Mouse (Mus musculus) embryonic fibroblast, embryonic 13.5 days (primary cell): Measurements from ENCODE around the gene Gnat2. TPM values are rescaled to one million over a fixed set of nuclear protein-coding genes. Genes with fewer than 3 reads are reported as not detected.
A peak's percentile ranks its signal among the peaks of the same experiment; 100 is the strongest.

ENCODE experiments used
- H3K27ac ChIP-seq: 2 replicates; pipeline ENCODE4 v1.5.1; 2012; ENCODE audit warnings: low read length, control low read depth, inconsistent platforms; ENCODE audit not compliant: insufficient read depth
- H3K4me1 ChIP-seq: 2 replicates; pipeline ENCODE4 v1.6.1; 2011; ENCODE audit warnings: low read length; ENCODE audit not compliant: control insufficient read depth, insufficient read depth
- H3K4me3 ChIP-seq: 2 replicates; pipeline ENCODE4 v1.5.1; 2011; ENCODE audit warnings: mild to moderate bottlenecking, control low read depth, low read length; ENCODE audit not compliant: insufficient read depth
- CTCF ChIP-seq: IDR thresholded peaks from 2 replicates; pipeline ENCODE4 v1.5.1; 2011; ENCODE audit warnings: mild to moderate bottlenecking, control low read depth, low read length, moderate library complexity, borderline replicate concordance; ENCODE audit not compliant: insufficient read depth
- POLR2A ChIP-seq: IDR thresholded peaks from 2 replicates; pipeline ENCODE4 v1.6.1; 2011; ENCODE audit warnings: low read depth, mild to moderate bottlenecking, control low read depth, low read length, moderate library complexity
- polyA plus RNA-seq: library from polyadenylated mRNA; stranded (reverse); fragments of >200 nt; gene quantifications from 2 replicates; pipeline ENCODE4 v1.2.4, GENCODE M21; 2011; ENCODE audit warnings: low read depth; ENCODE audit not compliant: missing spikeins, insufficient read length

Gene Gnat2
- 1.0 and 1.1 TPM in 2 replicates for polyA plus RNA-seq

DNA sequence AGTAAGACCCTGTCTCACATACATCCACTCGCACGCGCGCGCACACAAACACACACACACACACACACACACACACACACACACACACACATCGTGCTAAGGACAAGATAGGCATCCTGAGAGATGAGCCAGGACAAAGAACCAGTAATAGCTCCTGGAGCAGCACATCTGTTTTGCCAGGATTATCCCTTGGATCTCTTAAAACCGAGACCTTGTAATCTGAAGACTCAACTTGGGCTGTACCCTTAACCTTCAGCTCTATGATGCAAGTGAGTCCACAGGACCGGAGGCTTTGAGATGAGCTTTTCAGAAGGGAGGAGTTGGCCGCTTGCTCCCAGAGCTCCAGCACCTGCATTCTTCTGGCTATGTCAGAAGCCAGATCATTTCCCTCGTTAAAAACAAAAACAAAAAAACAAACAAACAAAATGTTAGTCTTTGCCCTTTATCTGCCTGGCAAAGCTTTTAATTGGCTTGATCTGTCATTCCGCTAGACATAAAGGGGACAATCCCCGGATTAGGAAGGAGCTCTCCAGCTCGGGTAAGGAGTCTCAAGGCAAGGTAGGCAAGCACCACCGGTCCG, at the start of gene Gnat2:
Gene Gnat2 (plus strand): TSS at position 254 of the 580 bp plus-strand sequence.
- no peak within 1 kb of the TSS for H3K27ac ChIP-seq
- H3K4me1 ChIP-seq, result peaks cover 17% of the 10 kb centered on the region
- TF ChIP-seq CTCF (no peak), POLR2A (no peak)
- H3K4me3 ChIP-seq, result no peak within 1 kb of the TSS

DNA sequence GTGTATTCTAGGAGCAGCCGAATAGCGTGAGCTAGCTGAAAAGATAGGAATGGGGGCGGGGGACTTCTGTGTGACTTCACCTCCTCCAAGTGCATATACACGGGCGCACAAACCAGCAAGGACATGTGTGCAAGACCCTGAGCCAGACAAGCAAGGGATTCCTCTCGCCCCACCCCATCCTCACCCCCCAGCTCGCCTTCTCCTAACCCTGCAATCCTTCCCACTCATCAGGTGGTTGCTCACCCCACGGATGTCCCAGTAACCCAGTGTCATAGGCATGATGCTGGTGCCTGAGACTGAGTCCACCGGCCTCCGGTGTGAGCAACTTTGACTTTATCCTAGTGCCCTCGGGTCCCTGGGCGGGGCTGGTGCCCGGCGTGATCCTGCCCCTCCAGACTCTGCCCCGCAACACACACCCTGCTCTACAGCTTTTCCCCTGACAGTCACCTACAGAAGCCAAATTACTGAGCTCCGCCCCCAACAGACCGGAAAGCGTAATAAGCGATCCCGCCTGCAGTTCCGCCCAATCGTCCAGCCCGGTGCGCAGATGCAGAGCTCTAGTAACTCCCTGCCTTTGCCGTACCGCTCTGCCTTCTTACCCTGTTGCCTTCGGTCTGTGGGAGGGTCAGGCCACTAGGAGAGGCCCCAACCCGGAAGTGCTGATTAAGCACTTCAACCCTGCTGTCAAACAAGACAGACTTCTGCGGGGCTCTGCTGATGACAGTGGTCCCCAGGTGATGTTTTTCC, 48.0 kb upstream of the Gnat2 start, which contains the start of gene Gstm4:
Gene Gstm4 (minus strand): TSS at position 501 of the 747 bp plus-strand sequence.
- TF ChIP-seq CTCF (no peak), POLR2A (peak; percentile 80)
- peak within 1 kb of the TSS; percentile 46 for H3K4me3 ChIP-seq
- no peak within 1 kb of the TSS for H3K27ac ChIP-seq
- no peaks in the 10 kb centered on the region for H3K4me1 ChIP-seq

DNA sequence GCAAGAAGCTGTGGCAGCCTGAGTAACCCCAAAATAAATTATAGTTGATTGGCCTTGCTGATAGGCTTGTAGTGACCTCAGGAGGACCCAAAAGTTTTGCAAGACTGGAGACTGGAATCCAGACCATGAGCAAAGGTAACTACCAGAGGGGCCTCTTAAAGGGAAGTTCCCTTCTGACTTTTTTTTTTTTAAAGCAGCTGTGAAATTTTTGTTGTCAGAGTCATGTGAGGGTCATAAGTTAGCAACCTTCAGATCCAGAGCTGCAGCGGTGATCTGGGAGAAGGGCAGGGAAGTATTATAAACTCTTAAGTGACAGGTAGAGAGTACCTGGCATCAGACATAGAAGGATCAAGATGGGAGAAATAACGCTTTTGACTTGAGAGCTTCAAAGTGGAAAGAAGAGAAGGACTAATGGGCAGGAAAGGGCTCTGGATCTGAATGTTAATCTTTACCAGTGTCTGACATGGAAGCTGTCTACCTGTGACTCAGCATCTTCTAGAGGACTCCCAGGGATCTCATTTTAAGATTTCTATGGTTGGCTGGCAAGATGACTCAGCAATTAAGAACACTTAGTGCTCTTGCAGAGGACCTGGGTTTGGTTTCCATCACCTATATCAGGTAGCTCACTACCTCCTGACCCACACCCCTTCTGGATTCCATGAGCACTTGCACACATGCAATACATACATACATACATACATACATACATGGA, 45.5 kb upstream of the Gnat2 start:
- Histone ChIP-seq H3K27ac (no peak overlapping the region), H3K4me1 (no peaks in the 10 kb centered on the region), H3K4me3 (no peak overlapping the region)
- TF ChIP-seq POLR2A, result no peak
- no peak for TF ChIP-seq CTCF

DNA sequence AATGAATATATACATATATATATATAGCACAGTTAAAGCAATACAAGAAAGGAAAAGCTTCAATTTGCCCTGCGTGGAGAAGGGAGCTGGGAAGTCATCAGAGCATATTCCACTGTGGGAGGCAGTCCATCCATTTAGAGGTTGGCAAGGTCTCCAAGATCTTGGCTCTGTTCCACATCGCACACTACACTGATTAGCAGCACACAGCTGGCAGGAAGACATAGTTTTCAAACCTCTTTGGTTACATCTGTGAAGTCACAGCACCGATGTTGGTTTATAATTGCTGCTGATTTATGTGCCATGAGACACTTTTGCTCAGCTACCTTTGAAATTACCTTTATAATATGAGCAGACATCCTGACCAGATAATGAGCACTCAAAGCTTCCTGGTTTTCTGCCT, 44.3 kb upstream of the Gnat2 start:
- Histone ChIP-seq H3K4me1 (no peaks in the 10 kb centered on the region), H3K4me3 (no peak overlapping the region), H3K27ac (no peak overlapping the region)
- TF ChIP-seq POLR2A, result no peak
- no peak for TF ChIP-seq CTCF

DNA sequence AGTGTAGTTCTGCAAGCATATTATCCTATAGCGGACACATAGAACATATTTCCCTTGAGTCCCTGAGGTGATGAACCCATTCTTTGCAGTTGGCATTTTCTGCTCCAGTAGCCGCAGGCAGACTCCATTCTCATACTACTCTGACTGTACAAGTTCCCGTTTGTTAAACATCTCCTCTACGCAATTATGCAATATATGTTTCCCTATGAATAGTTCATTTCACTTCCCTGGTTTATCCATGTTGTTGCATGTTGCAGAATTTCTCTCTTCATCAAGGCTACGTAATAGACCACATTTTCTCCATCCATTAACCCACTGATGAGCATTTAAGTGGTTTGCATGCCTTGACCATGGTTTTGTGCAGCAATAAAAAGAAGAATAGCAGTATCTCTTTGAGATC, 42.1 kb upstream of the Gnat2 start:
- H3K27ac ChIP-seq, result no peak overlapping the region
- no peaks in the 10 kb centered on the region for H3K4me1 ChIP-seq
- TF ChIP-seq CTCF (no peak), POLR2A (no peak)
- H3K4me3 ChIP-seq, result no peak overlapping the region

DNA sequence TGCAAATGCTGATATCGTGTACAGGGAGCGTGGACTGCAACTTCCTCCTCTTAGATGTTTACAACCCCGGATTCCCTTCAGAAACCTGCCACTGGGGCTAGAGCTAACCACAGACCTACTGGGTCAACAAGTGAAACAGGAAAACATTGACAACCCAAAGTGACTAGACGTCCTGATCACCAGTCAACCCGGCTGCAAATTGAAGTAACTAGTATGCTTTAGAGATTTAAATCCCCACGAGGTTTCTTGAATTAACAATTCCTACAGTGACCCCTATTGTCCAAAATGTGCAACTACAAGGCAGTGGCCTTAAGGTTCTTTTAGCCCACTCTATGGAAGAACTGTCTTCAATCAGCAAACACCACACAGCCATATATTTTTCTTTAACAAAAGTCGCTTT, 31.2 kb upstream of the Gnat2 start:
- Histone ChIP-seq H3K4me3 (no peak overlapping the region), H3K27ac (no peak overlapping the region), H3K4me1 (no peaks in the 10 kb centered on the region)
- TF ChIP-seq POLR2A (no peak), CTCF (no peak)

DNA sequence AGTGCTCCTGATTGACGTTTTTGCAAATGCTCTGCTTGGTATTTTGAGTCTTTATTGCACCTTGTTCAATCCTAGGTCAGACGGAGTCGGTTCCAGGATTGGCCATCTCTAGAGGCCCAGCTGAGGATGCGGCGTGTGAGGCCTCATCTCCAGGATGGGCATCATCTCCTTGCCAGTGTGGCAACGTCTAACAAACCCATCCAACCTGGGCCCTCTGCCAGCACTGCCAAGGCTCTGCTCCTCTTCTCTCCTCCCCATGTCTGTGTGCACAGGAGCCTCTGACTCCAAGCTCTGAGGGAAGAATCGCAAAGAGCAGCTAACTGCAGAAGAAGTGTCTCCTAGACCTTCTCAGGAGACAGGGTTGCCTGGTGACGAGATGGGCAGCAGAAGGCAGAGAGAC, 29.9 kb upstream of the Gnat2 start:
- H3K4me3 ChIP-seq, result no peak overlapping the region
- TF ChIP-seq POLR2A (no peak), CTCF (no peak)

DNA sequence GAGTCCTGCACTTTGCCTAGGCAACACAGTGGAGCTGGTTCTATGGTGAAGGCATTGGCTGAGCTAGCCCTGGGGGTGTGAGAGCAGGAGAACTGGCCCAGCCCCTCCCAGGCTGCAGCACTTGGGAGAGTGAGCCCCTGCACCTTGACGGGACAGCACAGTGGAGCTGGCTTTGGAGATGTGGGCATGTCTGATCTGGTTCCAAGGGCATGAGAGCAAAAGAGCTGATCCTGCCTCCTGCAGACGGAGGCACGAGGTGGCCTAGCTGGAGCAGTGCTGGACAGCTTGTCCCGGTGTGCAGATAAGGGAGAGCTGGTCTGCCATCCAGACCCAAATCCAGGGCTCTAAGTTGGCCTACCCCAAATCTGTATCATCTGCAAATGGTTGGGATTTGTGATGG, 27.9 kb upstream of the Gnat2 start:
- Histone ChIP-seq H3K4me1 (no peaks in the 10 kb centered on the region), H3K4me3 (no peak overlapping the region), H3K27ac (no peak overlapping the region)
- TF ChIP-seq POLR2A (no peak), CTCF (no peak)

More for the DNA sequence above, 29.9 kb upstream of the Gnat2 start:
- Histone ChIP-seq H3K4me1 (no peaks in the 10 kb centered on the region), H3K27ac (no peak overlapping the region)

DNA sequence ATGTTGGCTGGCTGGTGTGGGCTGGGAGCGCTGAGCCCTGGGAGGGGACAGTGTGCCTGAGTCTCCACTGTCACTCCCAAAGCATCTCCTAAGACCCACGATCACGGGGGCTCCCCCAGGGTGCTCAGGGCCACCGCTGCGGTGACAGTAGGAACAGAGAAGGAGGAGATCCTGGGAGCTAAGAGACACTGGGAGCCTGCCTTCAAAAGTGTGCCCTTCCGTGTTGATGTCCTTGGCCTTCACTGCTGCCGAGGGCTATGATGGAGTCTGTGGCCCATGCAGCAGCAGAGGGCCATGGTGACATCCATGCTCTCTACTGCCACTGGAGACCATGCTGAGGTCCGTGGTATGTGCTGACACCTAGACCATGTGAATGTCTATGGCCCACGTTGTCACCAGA, 27.0 kb upstream of the Gnat2 start:
- H3K4me3 ChIP-seq, result no peak overlapping the region
- no peak overlapping the region for H3K27ac ChIP-seq
- TF ChIP-seq POLR2A (no peak), CTCF (no peak)
- H3K4me1 ChIP-seq, result no peaks in the 10 kb centered on the region

DNA sequence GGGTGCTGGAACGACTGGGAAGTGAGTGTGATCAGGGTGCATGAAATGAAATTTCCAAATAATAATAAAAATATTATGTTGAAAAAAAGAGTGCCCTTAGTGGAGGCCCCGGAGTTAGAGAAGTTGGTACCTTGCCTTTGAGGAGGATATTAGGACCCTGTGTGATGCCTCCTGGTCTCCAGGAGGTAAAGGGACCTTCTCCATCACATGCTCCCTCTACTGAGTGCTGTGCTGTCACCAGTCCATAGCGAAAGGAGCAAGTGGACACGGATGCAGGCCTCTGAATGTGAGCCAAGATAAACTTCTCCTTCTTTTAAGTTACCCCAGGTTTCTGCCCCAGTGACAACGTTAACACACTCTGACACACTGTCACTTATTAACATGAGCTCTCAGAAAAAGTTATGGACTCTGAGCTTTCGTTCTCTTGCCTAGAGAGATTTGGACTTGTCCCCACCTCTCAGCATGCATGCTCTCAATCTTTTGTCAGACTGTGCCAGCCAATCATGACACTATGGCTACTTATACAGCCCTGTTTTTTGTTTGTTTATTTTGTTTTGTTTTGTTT, 25.1 kb upstream of the Gnat2 start:
- H3K27ac ChIP-seq, result no peak overlapping the region
- no peak overlapping the region for H3K4me3 ChIP-seq
- no peak for TF ChIP-seq CTCF
- H3K4me1 ChIP-seq, result no peaks in the 10 kb centered on the region
